Mouse (Mus musculus) neural tube, postnatal 0 days (tissue): Measurements from ENCODE around the gene Trim59. TPM values are rescaled to one million over a fixed set of nuclear protein-coding genes. Genes with fewer than 3 reads are reported as not detected.
A peak's percentile ranks its signal among the peaks of the same experiment; 100 is the strongest.

Experiments used
- microRNA counts: library from miRNA; unstranded; fragments of <30 nt; microRNA quantifications from one replicate; lab custom pipeline; 2015
- microRNA-seq: library from miRNA; unstranded; fragments of <30 nt; microRNA quantifications from one replicate; pipeline ENCODE4, GENCODE M21; 2016
- polyA plus RNA-seq: library from polyadenylated mRNA; unstranded; fragments of >200 nt; fragmentation: Nextera tagmentation; extraction: Ambion mirVana; gene quantifications from 2 replicates; pipeline ENCODE4 v1.2.1, GENCODE M21; 2015

Trim59 gene
- polyA plus RNA-seq = 12.9 and 15.3 TPM in 2 replicates

GRCm38 (mm10) chr3:69044645-69045399 lies at the start of gene Trim59:
Gene Trim59, minus strand, starts transcription at chr3:69044755.

GRCm38 (mm10) chr3:69004437-69005337 lies 39.9 kb downstream of the Trim59 start, which contains the start of the genes Ift80 and Smc4:
Gene Ift80, minus strand, starts transcription at chr3:69004570.
Gene Smc4, plus strand, starts transcription at chr3:69004738.

MicroRNAs within 50 kb of the gene (microRNA counts, 519-probe panel; counts per million panel counts)
- 5,764 counts per million, percentile 79 among the panel's probes with 10 or more counts for microRNA mmu-miR-15b (lab: Ali Mortazavi, UCI)

Small RNA genes lying within 50 kb of the gene (microRNA-seq; reads per million reads assigned to microRNA genes)
- gene Mir15b = 818 reads per million, percentile 73 among the genes with 10 or more reads in this experiment
- 477 reads per million, percentile 67 among the genes with 10 or more reads in this experiment for gene Mir16-2

Other genes with a start within 250 kb of the Trim59 start
- 7.1 and 7.6 TPM in 2 replicates for gene 1110032F04Rik, start 175.2 kb downstream of the Trim59 start, polyA plus RNA-seq
- 5.6 and 6.2 TPM in 2 replicates for gene Ift80, start 40.2 kb downstream of the Trim59 start, polyA plus RNA-seq
- 21.8 and 23.1 TPM in 2 replicates for gene Smc4, start 40.0 kb downstream of the Trim59 start, polyA plus RNA-seq
- 30.3 and 35.1 TPM in 2 replicates for gene Kpna4, start 82.4 kb upstream of the Trim59 start, polyA plus RNA-seq
- gene Arl14, start 177.7 kb upstream of the Trim59 start, polyA plus RNA-seq = not detected in 2 replicates